Mouse (Mus musculus): ENCODE results near the gene Ctnna3. TPM values are rescaled to one million over a fixed set of nuclear protein-coding genes. Genes with fewer than 3 reads are reported as not detected.
"Not testable (repeated sequence)": the region's sequence is repeated elsewhere in the genome, so short reads cannot be mapped to it uniquely, and the experiment has no call there.

The Ctnna3 gene
- polyA plus RNA-seq, 1 experiment from 2014 or later: 0.55 TPM

- Histone ChIP-seq H3K4me3 (ENCODE audit: low read length) (no peak overlapping the region), H3K9me3 (ENCODE audit: low read length) (no peaks in the 10 kb centered on the region), H3K27me3 (ENCODE audit: insufficient read depth, low read length) (no peaks in the 10 kb centered on the region), H3K27ac (ENCODE audit: low read length) (no peak overlapping the region), H3K36me3 (ENCODE audit: insufficient read depth, low read length) (no peaks in the 10 kb centered on the region), H3K9ac (replicated peaks; ENCODE audit: low read length) (no peak overlapping the region), H3K4me1 (ENCODE audit: insufficient read depth, low read length) (no peaks in the 10 kb centered on the region), H3K4me2 (replicated peaks; ENCODE audit: low read depth, low read length) (no peak overlapping the region)
- ATAC-seq (ENCODE audit: low FRiP score, low TSS enrichment): no peak
- 87% methylated on average over 2 of the region's 2 CpGs for WGBS
Observed at GRCm38 (mm10) chr10:65022667-65023066, 1592.8 kb downstream of the Ctnna3 start.

GRCm38 (mm10) chr10:65033516-65033915 is 1603.6 kb downstream of the Ctnna3 start:
- H3K9ac ChIP-seq (replicated peaks; ENCODE audit: low read length); H3K36me3 ChIP-seq (ENCODE audit: insufficient read depth, low read length); ATAC-seq (ENCODE audit: low FRiP score, low TSS enrichment); H3K27me3 ChIP-seq (ENCODE audit: insufficient read depth, low read length); H3K9me3 ChIP-seq (ENCODE audit: low read length); H3K27ac ChIP-seq (ENCODE audit: low read length); H3K4me3 ChIP-seq (ENCODE audit: low read length); H3K4me1 ChIP-seq (ENCODE audit: insufficient read depth, low read length); H3K4me2 ChIP-seq (replicated peaks; ENCODE audit: low read depth, low read length): not testable (repeated sequence)
- WGBS: 76% methylated on average over 1 of the region's 1 CpGs

Other genes with a start within 250 kb of the Ctnna3 start
- 0.10 and 0.18 TPM in 2 replicates for gene Mypn, start 226.1 kb upstream of the Ctnna3 start, polyA plus RNA-seq (2015; fragmentation: Nextera tagmentation; extraction: Ambion mirVana)
- gene Herc4, start 186.3 kb upstream of the Ctnna3 start, polyA plus RNA-seq (2015; fragmentation: Nextera tagmentation; extraction: Ambion mirVana): 39.7 and 43.0 TPM in 2 replicates
- 4.1 and 5.4 TPM in 2 replicates for gene Sirt1, start 48.4 kb upstream of the Ctnna3 start, polyA plus RNA-seq (2015; fragmentation: Nextera tagmentation; extraction: Ambion mirVana)
- gene Dnajc12, start 47.7 kb upstream of the Ctnna3 start, polyA plus RNA-seq (2015; fragmentation: Nextera tagmentation; extraction: Ambion mirVana): 10.3 and 16.3 TPM in 2 replicates
- gene Gm7075, start 8.3 kb upstream of the Ctnna3 start, polyA plus RNA-seq (2015; fragmentation: Nextera tagmentation; extraction: Ambion mirVana): not detected in 2 replicates